Mouse (Mus musculus) olfactory bulb, adult 2 months (tissue): ENCODE data around the gene Fars2.

Experiments used
- CTCF ChIP-seq: fragments of 200-500 bp; IDR thresholded peaks from 2 replicates; pipeline ENCODE4 v1.5.1; 2012; ENCODE audit warnings: low read depth, mild to moderate bottlenecking, low read length, moderate library complexity; ENCODE audit not compliant: insufficient read depth
- POLR2A ChIP-seq: fragments of 200-500 bp; IDR thresholded peaks from 2 replicates; pipeline ENCODE4 v1.6.1; 2012; ENCODE audit warnings: mild to moderate bottlenecking, low read depth, low read length, moderate library complexity; ENCODE audit not compliant: insufficient read depth

DNA sequence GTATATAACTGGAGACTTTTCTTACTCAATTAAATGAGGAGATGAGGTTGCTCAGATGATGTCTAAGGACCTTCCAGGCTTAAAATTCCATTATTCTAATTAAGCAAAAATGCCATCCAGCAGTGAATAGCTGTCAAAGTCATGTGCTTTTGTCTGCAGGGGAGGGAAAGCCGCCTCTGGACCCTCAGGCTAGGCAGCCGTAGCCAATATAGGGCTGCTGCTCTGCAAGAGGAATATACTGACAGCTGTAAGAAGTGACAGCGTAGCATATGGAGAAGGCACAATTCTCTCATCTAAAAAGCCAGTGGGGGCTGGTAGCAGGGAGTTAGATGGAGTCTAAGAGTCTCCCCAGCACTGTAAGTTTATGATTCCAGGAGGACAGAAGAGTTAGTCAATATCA, 634.6 kb downstream of the Fars2 start:
- TF ChIP-seq CTCF (no peak), POLR2A (no peak)
